8 mouse cellular contexts compared by ENCODE assay signal in genomic region chr13:83524902-83525715, GRCm38 (mm10). TPM values are rescaled to one million over a fixed set of nuclear protein-coding genes. Genes with fewer than 3 reads are reported as not detected.
DNase-seq lines count a peak whose midpoint lies in the region; ATAC-seq and TF ChIP-seq lines count a peak whose summit lies in the region.

No protein-coding gene starts in this region.

- H3K4me1 ChIP-seq in spleen, adult 2 months (ENCODE audit: control insufficient read depth, insufficient read depth, insufficient read length): peaks cover 2% of the 10 kb centered on the region
- H3K4me1 ChIP-seq in intestine, embryonic 15.5 days (replicated peaks): no peaks in the 10 kb centered on the region; the same call in 1 of the 2 replicates

- peak overlapping the region; percentile 79 for H3K4me3 ChIP-seq in spleen, adult 2 months (ENCODE audit: extremely low read depth, insufficient read depth, insufficient read length)
- peak overlapping the region; percentile 54 for H3K4me3 ChIP-seq in intestine, embryonic 15.5 days (replicated peaks)

- 0 out of 2 replicates have a peak overlapping the region, but pooled peaks have one; percentile 48 for H3K9ac ChIP-seq in intestine, embryonic 15.5 days

- H3K27me3 ChIP-seq in spleen, adult 2 months (ENCODE audit: control insufficient read depth, insufficient read depth, low read length): no peaks in the 10 kb centered on the region; the same call in 1 of the 2 replicates
- H3K27me3 ChIP-seq in intestine, embryonic 15.5 days (replicated peaks): no peaks in the 10 kb centered on the region

- intact Hi-C loops in left cerebral cortex, postnatal 14 days (cut with DNase I): loop anchor here (5.0 to 10.0 kb wide), 7 partner anchors 132 to 1740 kb away; partner anchors contain the start of gene Cetn3

- H3K4me2 ChIP-seq in intestine, embryonic 15.5 days (replicated peaks): peak overlapping the region; percentile 77

- peak overlapping the region; percentile 93 for H3K27ac ChIP-seq in spleen, adult 2 months (ENCODE audit: insufficient read depth, low read length)
- H3K27ac ChIP-seq in intestine, embryonic 15.5 days: 0 out of 2 replicates have a peak overlapping the region, but pooled peaks have one; percentile 71

- TF ChIP-seq CTCF in spleen, adult 2 months (IDR thresholded peaks at IDR 0.05; ENCODE audit: extremely low read depth, insufficient read depth, insufficient read length, insufficient replicate concordance): no peak

- no peaks in the 10 kb centered on the region for H3K9me3 ChIP-seq in intestine, embryonic 15.5 days

- TF ChIP-seq POLR2A in spleen, adult 2 months (IDR thresholded peaks at IDR 0.05; ENCODE audit: low read depth, low read length): no peak

- WGBS in spleen, adult 2 months: under 1% methylated on average over 7 of the region's 7 CpGs
- WGBS in intestine, embryonic 15.5 days: 9% methylated on average over 7 of the region's 7 CpGs

- DNase-seq in adrenal gland, adult 2 months: peak; percentile 33
- DNase-seq in adrenal gland, postnatal 25 days: no peak
- peak in 1 of 2 experiments; percentile 26 for DNase-seq in spleen, adult 2 months (ENCODE audit: low read depth in 1 of 2, low spot score in 2 of 2)
- DNase-seq in spleen, postnatal 4 days (ENCODE audit: low spot score in 2 of 2): no peak
- no peak for DNase-seq in frontal cortex, postnatal 36 days (ENCODE audit: low spot score in 2 of 2)
- no peak for DNase-seq in left cerebral cortex, postnatal 14 days (ENCODE audit: low spot score in 2 of 2)

- no peaks in the 10 kb centered on the region for H3K36me3 ChIP-seq in spleen, adult 2 months (ENCODE audit: control insufficient read depth, insufficient read depth, low read length)
- no peaks in the 10 kb centered on the region for H3K36me3 ChIP-seq in intestine, embryonic 15.5 days

- ATAC-seq in intestine, embryonic 15.5 days: no peak
- ATAC-seq in monocyte, adult 5-6 weeks (replicated peaks; ENCODE audit: insufficient number of reproducible peaks, low FRiP score, low TSS enrichment, poor library complexity, severe bottlenecking): 0 out of 2 replicates have a peak, but pooled peaks have one; percentile 23

RNA-seq across cellular contexts. Expression of gene Mef2c, which starts 21.3 kb away (rescaled TPM):
- 10 to 100 TPM; 23.8 to 58.6 TPM for total RNA-seq in adrenal gland, adult 2 months (2021)
- polyA plus RNA-seq in adrenal gland, adult 2 months (2012; rRNA removed): 14.3 and 23.3 TPM in 2 replicates
- 46.1 and 58.2 TPM in 2 replicates for total RNA-seq in adrenal gland, postnatal 25 days (2021)
- 59.4 and 99.8 TPM in 2 replicates for polyA plus RNA-seq in spleen, adult 2 months (2012; rRNA removed)
- 36.4 and 39.1 TPM in 2 replicates for polyA plus RNA-seq in intestine, embryonic 15.5 days (2015; fragmentation: Nextera tagmentation; extraction: Ambion mirVana)
- total RNA-seq in monocyte, adult 5-6 weeks (2017): 206 to 301 TPM (median 262 TPM) in 3 replicates
- 1,000 to 10,000 TPM in 1 of 2 experiments, 100 to 1,000 TPM in 1; 845 to 1,036 TPM for total RNA-seq in left cerebral cortex, postnatal 14 days (2021)
